Mouse (Mus musculus): ENCODE data around the gene Ankmy2. TPM values are rescaled to one million over a fixed set of nuclear protein-coding genes. Genes with fewer than 3 reads are reported as not detected.
A peak's percentile ranks its signal among the peaks of the same experiment; 100 is the strongest.

The Ankmy2 gene
- polyA plus RNA-seq, 1 experiment from 2014 or later, result 75.4 TPM

- Histone ChIP-seq H3K4me3 (no peak overlapping the region), H3K27ac (replicated peaks) (no peak overlapping the region), H3K4me1 (replicated peaks) (peaks cover 12% of the 10 kb centered on the region), H3K9ac (no peak overlapping the region), H3K27me3 (no peaks in the 10 kb centered on the region), H3K36me3 (no peaks in the 10 kb centered on the region), H3K4me2 (no peak overlapping the region), H3K9me3 (no peaks in the 10 kb centered on the region)
- no peak for ATAC-seq (ENCODE audit: low FRiP score, low read depth)
- WGBS, result 80% methylated on average over 4 of the region's 4 CpGs
Observed at GRCm38 (mm10) chr12:36210096-36210495, 53.2 kb downstream of the Ankmy2 start.

- peak; percentile 38; the same call in 1 of the 2 replicates for ATAC-seq (ENCODE audit: low FRiP score, low read depth)
Observed at GRCm38 (mm10) chr12:36214389-36215148, 57.7 kb downstream of the Ankmy2 start.

DNA sequence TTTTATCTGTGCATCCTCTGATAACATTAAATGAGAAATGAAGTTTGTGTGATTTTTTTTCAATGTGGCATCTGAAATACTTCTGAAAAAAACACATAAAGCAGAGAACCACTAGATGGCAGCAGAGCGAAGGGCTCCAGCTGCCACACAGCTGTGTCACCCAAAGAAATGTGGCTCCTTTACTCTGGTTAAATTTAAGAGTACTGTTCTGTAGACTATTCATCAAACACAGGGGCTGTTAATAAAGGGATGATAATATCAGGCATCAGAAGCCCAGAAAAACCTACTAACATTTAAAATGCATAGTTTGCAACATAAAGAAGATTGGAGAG, 58.2 kb downstream of the Ankmy2 start:
- H3K36me3 ChIP-seq, result no peaks in the 10 kb centered on the region

More at GRCm38 (mm10) chr12:36214389-36215148, 57.7 kb downstream of the Ankmy2 start:
- Histone ChIP-seq H3K9ac (no peak overlapping the region), H3K4me3 (no peak overlapping the region), H3K27ac (replicated peaks) (no peak overlapping the region), H3K27me3 (no peaks in the 10 kb centered on the region), H3K9me3 (no peaks in the 10 kb centered on the region), H3K4me1 (replicated peaks) (no peaks in the 10 kb centered on the region), H3K36me3 (no peaks in the 10 kb centered on the region), H3K4me2 (no peak overlapping the region)
- WGBS, result 46% methylated on average over 8 of the region's 8 CpGs

GRCm38 (mm10) chr12:36216230-36216629, 59.3 kb downstream of the Ankmy2 start:
- Histone ChIP-seq H3K9me3 (no peaks in the 10 kb centered on the region), H3K9ac (no peak overlapping the region), H3K27me3 (no peaks in the 10 kb centered on the region), H3K36me3 (no peaks in the 10 kb centered on the region), H3K27ac (replicated peaks) (no peak overlapping the region), H3K4me1 (replicated peaks) (no peaks in the 10 kb centered on the region), H3K4me2 (no peak overlapping the region), H3K4me3 (no peak overlapping the region)
- 57% methylated on average over 4 of the region's 4 CpGs for WGBS
- peak; percentile 55 for ATAC-seq (ENCODE audit: low FRiP score, low read depth)

More for the DNA sequence above, 58.2 kb downstream of the Ankmy2 start:
- H3K4me3 ChIP-seq, result no peak overlapping the region
- H3K27me3 ChIP-seq, result no peaks in the 10 kb centered on the region
- peak; percentile 58; the same call in 1 of the 2 replicates for ATAC-seq (ENCODE audit: low FRiP score, low read depth)
- no peaks in the 10 kb centered on the region for H3K9me3 ChIP-seq
- H3K9ac ChIP-seq, result no peak overlapping the region
- H3K4me2 ChIP-seq, result no peak overlapping the region
- no peaks in the 10 kb centered on the region for H3K4me1 ChIP-seq (replicated peaks)
- H3K27ac ChIP-seq (replicated peaks), result no peak overlapping the region
- WGBS, result 0% methylated on average over 1 of the region's 1 CpGs

DNA sequence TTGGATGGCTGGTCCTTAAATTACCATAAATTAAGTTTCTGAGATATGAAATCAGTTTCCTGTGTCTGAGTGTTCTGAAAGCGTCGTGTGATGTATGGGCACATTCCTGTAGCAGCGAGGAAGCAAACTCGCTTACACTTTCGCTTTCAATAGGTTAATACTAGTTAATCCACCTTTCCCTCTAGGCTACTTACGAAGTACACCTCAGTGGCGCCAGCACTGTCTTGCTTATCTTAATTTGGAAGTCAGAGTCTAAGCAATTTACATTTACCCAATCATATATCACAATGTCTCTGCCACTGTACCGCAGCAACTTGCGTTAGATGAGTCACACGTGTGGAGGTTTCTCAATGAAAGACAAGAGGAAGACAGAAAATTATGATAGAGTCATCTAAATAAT, 60.0 kb downstream of the Ankmy2 start:
- H3K27me3 ChIP-seq, result no peaks in the 10 kb centered on the region
- no peak overlapping the region for H3K4me2 ChIP-seq

GRCm38 (mm10) chr12:36224392-36224791, 67.5 kb downstream of the Ankmy2 start:
- H3K9me3 ChIP-seq, result no peaks in the 10 kb centered on the region
- no peak for ATAC-seq (ENCODE audit: low FRiP score, low read depth)

More for the DNA sequence above, 60.0 kb downstream of the Ankmy2 start:
- no peaks in the 10 kb centered on the region for H3K4me1 ChIP-seq (replicated peaks)
- H3K27ac ChIP-seq (replicated peaks), result no peak overlapping the region
- H3K4me3 ChIP-seq, result no peak overlapping the region
- H3K9ac ChIP-seq, result no peak overlapping the region
- 81% methylated on average over 10 of the region's 10 CpGs for WGBS
- no peaks in the 10 kb centered on the region for H3K9me3 ChIP-seq
- H3K36me3 ChIP-seq, result no peaks in the 10 kb centered on the region
- no peak for ATAC-seq (ENCODE audit: low FRiP score, low read depth)

GRCm38 (mm10) chr12:36231386-36231785, 74.5 kb downstream of the Ankmy2 start:
- Histone ChIP-seq H3K4me3 (no peak overlapping the region), H3K9me3 (no peaks in the 10 kb centered on the region), H3K27me3 (no peaks in the 10 kb centered on the region), H3K36me3 (no peaks in the 10 kb centered on the region), H3K4me2 (no peak overlapping the region), H3K27ac (replicated peaks) (no peak overlapping the region), H3K9ac (no peak overlapping the region), H3K4me1 (replicated peaks) (no peaks in the 10 kb centered on the region)
- no peak for ATAC-seq (ENCODE audit: low FRiP score, low read depth)
- WGBS, result 89% methylated on average over 2 of the region's 2 CpGs

More at GRCm38 (mm10) chr12:36224392-36224791, 67.5 kb downstream of the Ankmy2 start:
- H3K4me2 ChIP-seq, result no peak overlapping the region
- H3K27ac ChIP-seq (replicated peaks), result no peak overlapping the region
- no peaks in the 10 kb centered on the region for H3K27me3 ChIP-seq
- no peak overlapping the region for H3K9ac ChIP-seq
- no peak overlapping the region for H3K4me3 ChIP-seq
- 66% methylated on average over 4 of the region's 4 CpGs for WGBS
- H3K4me1 ChIP-seq (replicated peaks), result no peaks in the 10 kb centered on the region
- H3K36me3 ChIP-seq, result no peaks in the 10 kb centered on the region

DNA sequence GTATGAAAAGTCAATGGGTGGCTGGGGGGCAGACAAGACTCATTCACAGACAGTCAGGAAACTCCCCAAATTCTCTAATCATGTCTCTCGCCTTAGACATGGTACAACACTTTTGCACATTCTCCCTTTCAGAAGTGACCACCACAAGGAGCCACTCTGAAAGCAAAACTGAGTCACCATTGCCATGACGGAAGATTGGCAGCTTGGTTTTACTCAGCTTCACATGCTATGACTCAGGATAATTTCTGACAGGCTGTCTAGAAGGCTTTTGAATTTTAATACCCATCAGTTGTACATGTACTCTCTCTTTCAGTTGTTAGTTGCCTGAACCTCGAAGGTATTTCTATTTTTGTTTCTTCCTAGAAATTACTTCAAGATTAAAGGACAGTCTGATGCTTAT, 84.3 kb downstream of the Ankmy2 start:
- H3K9me3 ChIP-seq, result no peaks in the 10 kb centered on the region
- H3K4me1 ChIP-seq (replicated peaks), result no peaks in the 10 kb centered on the region
- H3K4me2 ChIP-seq, result no peak overlapping the region
- H3K9ac ChIP-seq, result no peak overlapping the region
- no peaks in the 10 kb centered on the region for H3K27me3 ChIP-seq
- no peak overlapping the region for H3K4me3 ChIP-seq
- H3K27ac ChIP-seq (replicated peaks), result no peak overlapping the region
- no peak for ATAC-seq (ENCODE audit: low FRiP score, low read depth)
- H3K36me3 ChIP-seq, result no peaks in the 10 kb centered on the region
- 84% methylated on average over 3 of the region's 3 CpGs for WGBS

Other genes starting within 250 kb of the Ankmy2 start
- 0.45 TPM in 1 of 2 replicates, not detected in the other for gene Agr3, start 231.5 kb upstream of the Ankmy2 start, polyA plus RNA-seq (2015; fragmentation: Nextera tagmentation; extraction: Ambion mirVana)
- gene Agr2, start 164.2 kb upstream of the Ankmy2 start, polyA plus RNA-seq (2015; fragmentation: Nextera tagmentation; extraction: Ambion mirVana), result 0.53 and 0.98 TPM in 2 replicates
- 406 and 422 TPM in 2 replicates for gene Tspan13, start 114.6 kb upstream of the Ankmy2 start, polyA plus RNA-seq (2015; fragmentation: Nextera tagmentation; extraction: Ambion mirVana)
- 343 and 347 TPM in 2 replicates for gene Bzw2, start 966 bp downstream of the Ankmy2 start, polyA plus RNA-seq (2015; fragmentation: Nextera tagmentation; extraction: Ambion mirVana)
- gene Lrrc72, start 96.3 kb downstream of the Ankmy2 start, polyA plus RNA-seq (2015; fragmentation: Nextera tagmentation; extraction: Ambion mirVana), result not detected in 2 replicates
- gene Sostdc1, start 157.0 kb downstream of the Ankmy2 start, polyA plus RNA-seq (2015; fragmentation: Nextera tagmentation; extraction: Ambion mirVana), result 21.3 and 26.6 TPM in 2 replicates
- 13.9 and 15.3 TPM in 2 replicates for gene Ispd, start 224.3 kb downstream of the Ankmy2 start, polyA plus RNA-seq (2015; fragmentation: Nextera tagmentation; extraction: Ambion mirVana)
- gene D630036H23Rik, start 225.1 kb downstream of the Ankmy2 start, polyA plus RNA-seq (2015; fragmentation: Nextera tagmentation; extraction: Ambion mirVana), result 2.9 and 3.2 TPM in 2 replicates

Data from hindbrain, embryonic 15.5 days (tissue).